Mouse (Mus musculus): ENCODE results near the gene Igf1r. TPM values are rescaled to one million over a fixed set of nuclear protein-coding genes. Genes with fewer than 3 reads are reported as not detected.

Gene Igf1r
- polyA plus RNA-seq, 1 experiment from 2014 or later = 18.1 TPM

DNA sequence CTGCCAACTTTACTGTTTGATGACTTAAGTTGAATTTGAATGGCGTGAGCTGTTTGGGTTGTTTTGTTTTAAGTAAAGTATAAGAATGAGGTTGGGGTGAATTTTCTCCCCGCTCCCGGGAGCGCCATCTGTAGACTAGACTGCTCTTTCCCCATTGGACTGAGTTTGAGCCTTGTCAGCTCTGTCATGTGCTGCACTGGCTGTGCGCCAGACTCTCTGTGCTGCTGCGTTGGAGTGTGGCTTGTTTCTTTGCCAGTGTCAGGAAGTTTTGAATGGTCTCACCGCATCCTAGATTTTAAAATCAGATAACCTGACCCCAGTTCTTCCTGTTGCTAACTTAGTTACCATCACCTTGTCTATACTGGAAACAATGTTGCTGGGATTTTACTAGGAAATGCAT is 118.0 kb downstream of the Igf1r start:
- no peak overlapping the region for H3K4me2 ChIP-seq (ENCODE audit: low read length)
- H3K27ac ChIP-seq = peak overlapping the region; percentile 21; the same call in 1 of the 2 replicates
- DNase-seq (ENCODE audit: low spot score) = peak; percentile 86

DNA sequence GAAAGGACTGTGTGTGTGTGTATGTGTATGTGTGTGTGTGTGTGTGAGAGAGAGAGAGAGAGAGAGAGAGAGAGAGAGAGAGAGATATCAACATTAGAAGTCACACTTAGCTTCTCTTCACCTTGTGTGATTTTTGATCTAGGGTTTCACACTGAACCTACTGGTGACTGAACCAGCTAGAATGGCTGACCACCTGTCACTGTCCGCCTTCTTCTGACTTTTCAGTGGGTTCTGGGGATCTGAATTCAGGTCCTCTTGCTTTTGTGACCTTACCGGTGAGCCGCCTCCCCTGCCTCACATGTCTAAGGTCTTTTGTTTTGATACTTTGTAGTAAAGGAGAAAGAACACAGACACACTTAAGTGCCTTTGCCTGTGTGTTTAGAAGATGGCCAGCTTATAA is 118.4 kb downstream of the Igf1r start:
- WGBS = 94% methylated on average over 3 of the region's 3 CpGs
- no peaks in the 10 kb centered on the region for H3K36me3 ChIP-seq (ENCODE audit: insufficient read depth, low read length)
- no peak overlapping the region for H3K9ac ChIP-seq (ENCODE audit: low read depth, low read length)
- H3K27ac ChIP-seq = peak overlapping the region; percentile 21; the same call in 1 of the 2 replicates
- H3K27me3 ChIP-seq (ENCODE audit: insufficient read depth, low read length) = no peaks in the 10 kb centered on the region
- no peak overlapping the region for H3K4me2 ChIP-seq (ENCODE audit: low read length)
- peaks cover 28% of the 10 kb centered on the region; the same call in 1 of the 2 replicates for H3K4me1 ChIP-seq (replicated peaks; ENCODE audit: insufficient read depth, low read length)
- H3K9me3 ChIP-seq (replicated peaks; ENCODE audit: low read length) = no peaks in the 10 kb centered on the region
- no peak for TF ChIP-seq CTCF (IDR thresholded peaks at IDR 0.05; ENCODE audit: low read depth)
- DNase-seq (ENCODE audit: low spot score) (no peak), ATAC-seq (replicated peaks; ENCODE audit: low FRiP score, low read depth) (no peak)
- H3K4me3 ChIP-seq (replicated peaks; ENCODE audit: low read depth, low read length) = no peak overlapping the region

More for the DNA sequence above, 118.0 kb downstream of the Igf1r start:
- no peak for ATAC-seq (replicated peaks; ENCODE audit: low FRiP score, low read depth)
- H3K9me3 ChIP-seq (replicated peaks; ENCODE audit: low read length) = no peaks in the 10 kb centered on the region
- WGBS = 14% methylated on average over 7 of the region's 7 CpGs
- H3K36me3 ChIP-seq (ENCODE audit: insufficient read depth, low read length) = no peaks in the 10 kb centered on the region
- no peak overlapping the region for H3K4me3 ChIP-seq (replicated peaks; ENCODE audit: low read depth, low read length)
- no peaks in the 10 kb centered on the region for H3K27me3 ChIP-seq (ENCODE audit: insufficient read depth, low read length)
- peaks cover 28% of the 10 kb centered on the region; the same call in 1 of the 2 replicates for H3K4me1 ChIP-seq (replicated peaks; ENCODE audit: insufficient read depth, low read length)
- H3K9ac ChIP-seq (ENCODE audit: low read depth, low read length) = no peak overlapping the region
- peak; percentile 37; the same call in 1 of the 2 replicates for TF ChIP-seq CTCF (IDR thresholded peaks at IDR 0.05; ENCODE audit: low read depth)

DNA sequence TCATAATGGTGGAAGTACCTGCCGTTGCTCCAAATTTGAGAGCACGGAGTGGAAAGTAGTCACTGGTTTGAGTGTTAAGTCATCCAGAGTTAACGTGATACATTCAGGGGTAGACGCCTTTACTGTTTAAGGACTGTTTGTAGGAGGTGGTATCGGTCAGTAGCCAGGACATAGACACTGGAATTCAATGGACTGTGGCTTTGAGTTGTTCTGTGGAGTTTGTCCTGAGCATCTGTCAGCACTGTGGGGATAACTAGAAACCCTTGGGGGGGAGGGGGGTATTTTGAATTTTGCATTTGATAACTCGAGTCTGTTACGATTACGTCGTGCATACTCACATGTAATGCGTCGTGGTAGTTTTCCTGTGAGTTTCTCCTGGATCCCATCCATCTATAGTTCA is 119.1 kb downstream of the Igf1r start:
- H3K9ac ChIP-seq (ENCODE audit: low read depth, low read length) = no peak overlapping the region
- H3K9me3 ChIP-seq (replicated peaks; ENCODE audit: low read length) = no peaks in the 10 kb centered on the region
- H3K4me1 ChIP-seq (replicated peaks; ENCODE audit: insufficient read depth, low read length) = peaks cover 28% of the 10 kb centered on the region; the same call in 1 of the 2 replicates
- 86% methylated on average over 11 of the region's 11 CpGs for WGBS
- no peak for ATAC-seq (replicated peaks; ENCODE audit: low FRiP score, low read depth)
- H3K4me3 ChIP-seq (replicated peaks; ENCODE audit: low read depth, low read length) = no peak overlapping the region
- no peaks in the 10 kb centered on the region for H3K36me3 ChIP-seq (ENCODE audit: insufficient read depth, low read length)
- no peak for TF ChIP-seq CTCF (IDR thresholded peaks at IDR 0.05; ENCODE audit: low read depth)
- no peak for DNase-seq (ENCODE audit: low spot score)
- peak overlapping the region; percentile 86 for H3K27ac ChIP-seq
- H3K27me3 ChIP-seq (ENCODE audit: insufficient read depth, low read length) = no peaks in the 10 kb centered on the region
- no peak overlapping the region for H3K4me2 ChIP-seq (ENCODE audit: low read length)

DNA sequence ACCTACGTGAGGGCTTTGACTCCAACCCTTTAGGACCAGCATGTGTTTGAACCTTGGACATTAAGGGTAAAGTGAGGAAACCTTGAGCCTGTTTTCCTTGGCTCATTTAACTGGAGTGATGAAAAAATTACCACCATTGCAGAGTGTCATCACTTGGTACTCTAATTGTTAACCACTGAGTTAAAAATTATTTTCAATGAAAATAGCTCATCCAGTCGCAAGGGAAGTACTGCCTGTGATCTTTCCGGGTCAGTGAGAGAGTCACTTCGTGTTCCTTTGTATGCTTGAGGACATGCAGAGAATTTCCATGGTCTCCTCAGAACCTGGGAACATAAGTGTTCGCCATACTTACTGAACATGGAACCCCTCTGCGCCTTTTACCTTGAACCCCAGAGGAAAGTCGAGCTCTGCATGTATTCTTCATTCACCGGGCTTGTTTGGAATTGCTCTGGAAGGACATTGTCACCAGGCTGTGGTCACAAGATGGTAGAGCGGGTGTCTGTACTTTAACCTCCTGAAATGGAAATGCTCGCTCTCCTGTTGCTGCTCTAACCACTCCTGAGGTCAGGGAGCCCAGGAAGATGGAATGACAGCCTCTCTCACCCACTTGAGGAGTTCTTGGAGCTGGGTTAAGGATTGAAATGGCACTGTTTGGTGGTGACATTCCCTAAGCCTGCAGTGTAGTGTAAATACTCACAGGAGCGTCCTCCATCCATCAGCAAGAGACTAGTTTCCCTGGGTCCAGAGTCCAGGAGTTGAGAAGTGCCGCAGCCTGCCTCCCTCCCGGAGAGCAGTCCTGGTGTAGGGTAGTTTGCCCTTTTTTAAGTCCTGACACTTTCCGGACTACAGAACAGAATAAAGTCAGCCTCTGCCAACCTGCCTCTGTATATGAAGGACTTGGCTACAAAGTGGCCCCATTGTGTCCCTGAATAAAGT is 120.2 kb downstream of the Igf1r start:
- Histone ChIP-seq H3K9ac (ENCODE audit: low read depth, low read length) (no peak overlapping the region), H3K27ac (peak overlapping the region; percentile 86), H3K36me3 (ENCODE audit: insufficient read depth, low read length) (no peaks in the 10 kb centered on the region), H3K9me3 (replicated peaks; ENCODE audit: low read length) (no peaks in the 10 kb centered on the region), H3K4me1 (replicated peaks; ENCODE audit: insufficient read depth, low read length) (peaks cover 24% of the 10 kb centered on the region; the same call in 1 of the 2 replicates), H3K27me3 (ENCODE audit: insufficient read depth, low read length) (no peaks in the 10 kb centered on the region), H3K4me3 (replicated peaks; ENCODE audit: low read depth, low read length) (no peak overlapping the region), H3K4me2 (ENCODE audit: low read length) (peak overlapping the region; percentile 27)
- ATAC-seq (replicated peaks; ENCODE audit: low FRiP score, low read depth) (peak; percentile 88), DNase-seq (ENCODE audit: low spot score) (no peak)
- TF ChIP-seq CTCF (IDR thresholded peaks at IDR 0.05; ENCODE audit: low read depth) = no peak
- WGBS = 63% methylated on average over 14 of the region's 14 CpGs

DNA sequence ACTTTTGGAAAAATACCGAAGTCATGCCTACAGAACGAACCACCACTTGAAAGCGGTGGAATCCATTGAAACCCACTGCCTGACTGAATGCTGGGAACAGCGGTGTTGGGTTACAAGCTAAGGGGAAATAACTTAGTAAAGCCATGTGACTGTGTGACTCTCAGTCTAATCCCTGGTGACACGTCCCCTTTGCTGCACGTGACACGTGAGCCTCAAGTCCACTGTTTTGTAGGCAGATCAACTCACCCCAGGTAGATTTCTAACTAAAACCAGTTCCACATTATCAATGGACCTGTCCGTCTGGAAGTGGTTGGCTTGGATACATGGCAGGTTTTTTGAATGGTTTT is 120.8 kb downstream of the Igf1r start:
- H3K36me3 ChIP-seq (ENCODE audit: insufficient read depth, low read length) = no peaks in the 10 kb centered on the region
- peak overlapping the region; percentile 86 for H3K27ac ChIP-seq
- H3K9ac ChIP-seq (ENCODE audit: low read depth, low read length) = no peak overlapping the region
- H3K4me3 ChIP-seq (replicated peaks; ENCODE audit: low read depth, low read length) = no peak overlapping the region
- H3K4me2 ChIP-seq (ENCODE audit: low read length) = peak overlapping the region; percentile 27
- H3K9me3 ChIP-seq (replicated peaks; ENCODE audit: low read length) = no peaks in the 10 kb centered on the region
- DNase-seq (ENCODE audit: low spot score) = peak; percentile 82
- H3K27me3 ChIP-seq (ENCODE audit: insufficient read depth, low read length) = no peaks in the 10 kb centered on the region
- ATAC-seq (replicated peaks; ENCODE audit: low FRiP score, low read depth) = peak; percentile 80
- 22% methylated on average over 8 of the region's 8 CpGs for WGBS
- no peak for TF ChIP-seq CTCF (IDR thresholded peaks at IDR 0.05; ENCODE audit: low read depth)
- H3K4me1 ChIP-seq (replicated peaks; ENCODE audit: insufficient read depth, low read length) = peaks cover 24% of the 10 kb centered on the region; the same call in 1 of the 2 replicates

DNA sequence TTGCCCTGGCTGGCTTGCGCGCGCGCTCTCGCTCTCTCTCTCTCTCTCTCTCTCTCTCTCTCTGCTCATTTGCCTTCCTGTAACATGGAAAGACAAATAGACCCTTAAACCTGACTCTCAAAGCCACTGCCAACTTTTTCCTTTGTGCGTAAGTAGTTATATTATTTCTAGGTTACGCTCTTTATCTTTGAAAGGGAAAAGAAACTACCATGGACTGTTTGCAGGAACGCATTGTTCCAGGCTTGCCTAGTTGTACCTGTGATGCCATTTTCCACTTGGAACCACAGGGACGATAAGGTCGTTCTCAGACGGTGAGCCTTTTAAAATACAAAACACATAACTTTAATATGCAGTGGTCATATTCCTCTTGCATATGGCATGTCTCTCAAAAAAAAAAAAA is 122.1 kb downstream of the Igf1r start:
- Histone ChIP-seq H3K4me1 (replicated peaks; ENCODE audit: insufficient read depth, low read length) (peaks cover 24% of the 10 kb centered on the region; the same call in 1 of the 2 replicates), H3K27ac (peak overlapping the region; percentile 86), H3K36me3 (ENCODE audit: insufficient read depth, low read length) (no peaks in the 10 kb centered on the region), H3K9ac (ENCODE audit: low read depth, low read length) (no peak overlapping the region), H3K27me3 (ENCODE audit: insufficient read depth, low read length) (no peaks in the 10 kb centered on the region), H3K4me3 (replicated peaks; ENCODE audit: low read depth, low read length) (no peak overlapping the region), H3K9me3 (replicated peaks; ENCODE audit: low read length) (no peaks in the 10 kb centered on the region), H3K4me2 (ENCODE audit: low read length) (no peak overlapping the region)
- DNase-seq (ENCODE audit: low spot score) (no peak), ATAC-seq (replicated peaks; ENCODE audit: low FRiP score, low read depth) (no peak)
- no peak for TF ChIP-seq CTCF (IDR thresholded peaks at IDR 0.05; ENCODE audit: low read depth)
- 90% methylated on average over 11 of the region's 11 CpGs for whole genome bisulfite sequencing
